Mouse (Mus musculus): ENCODE results near the gene Gbp8. TPM values are rescaled to one million over a fixed set of nuclear protein-coding genes. Genes with fewer than 3 reads are reported as not detected.

The Gbp8 gene
- polyA plus RNA-seq (2017; shearing (Covaris generic)), result 100 to 1,000 TPM in 1 of 2 experiments, 10 to 100 TPM in 1; 65.1 to 102 TPM

GRCm38 (mm10) chr5:105139409-105140088, at the start of gene Gbp8, which contains the start of the genes Gbp9 and Gbp4:
Gene Gbp8 (minus strand): TSS chr5:105139540.
Gene Gbp9 (minus strand): TSS chr5:105139539.
Gene Gbp4 (minus strand): TSS chr5:105139586.

GRCm38 (mm10) chr5:104982535-104982934, 156.8 kb downstream of the Gbp8 start, which contains the start of gene Abcg3:
Gene Abcg3 (minus strand): TSS chr5:104982718.

Other genes starting within 250 kb of the Gbp8 start
- gene Abcg3, start 156.8 kb downstream of the Gbp8 start, polyA plus RNA-seq (2017; shearing (Covaris generic)), result 10 to 100 TPM; 21.7 to 34.0 TPM
- gene Gbp9, start within 50 bp of the Gbp8 start, polyA plus RNA-seq (2017; shearing (Covaris generic)), result 100 to 1,000 TPM; 139 to 163 TPM
- 100 to 1,000 TPM; 292 to 360 TPM for gene Gbp4, start within 50 bp of the Gbp8 start, polyA plus RNA-seq (2017; shearing (Covaris generic))
- gene Gbp10, start 100.0 kb upstream of the Gbp8 start, polyA plus RNA-seq (2017; shearing (Covaris generic)), result 100 to 1,000 TPM in 1 of 2 experiments, 10 to 100 TPM in 1; 85.7 to 108 TPM
- 10 to 100 TPM in 1 of 2 experiments, 1 to 10 TPM in 1; 4.3 to 14.0 TPM for gene Gm43302, start 154.2 kb upstream of the Gbp8 start, polyA plus RNA-seq (2017; shearing (Covaris generic))
- gene Gbp6, start 154.2 kb upstream of the Gbp8 start, polyA plus RNA-seq (2017; shearing (Covaris generic)), result 100 to 1,000 TPM; 203 to 340 TPM